Mouse (Mus musculus) MEL (cell line): ENCODE measurements around the gene Igf1r. TPM values are rescaled to one million over a fixed set of nuclear protein-coding genes. Genes with fewer than 3 reads are reported as not detected.

Experiments
- DNase-seq: peaks from one replicate; pipeline ENCODE4 v3.0.0; 2011; ENCODE audit warnings: low read depth, low spot score
- H3K27ac ChIP-seq: 2 replicates; pipeline ENCODE4 v1.5.1; 2012; ENCODE audit warnings: low read depth, mild to moderate bottlenecking, control low read depth, low read length, moderate library complexity; ENCODE audit not compliant: control insufficient read depth
- H3K27me3 ChIP-seq, 2 experiments: fragments of 150-350 bp in 1 of 2; sonication (generic) in 1 of 2; 2 replicates each; pipeline ENCODE4 v1.6.1; 2012; ENCODE audit warnings: low read length in 2 of 2, mild to moderate bottlenecking in 2 of 2, improper control_type of control experiment in 1 of 2, moderate library complexity in 1 of 2; ENCODE audit not compliant: insufficient read depth in 2 of 2, control insufficient read depth in 1 of 2
- H3K36me3 ChIP-seq, 2 experiments: 2 replicates each; pipeline ENCODE4 v1.6.1; 2012 to 2014; ENCODE audit warnings: low read length in 2 of 2, improper control_type of control experiment in 1 of 2, inconsistent platforms in 1 of 2, mild to moderate bottlenecking in 1 of 2; ENCODE audit not compliant: insufficient read depth in 2 of 2, control insufficient read depth in 1 of 2
- H3K4me1 ChIP-seq, 2 experiments: fragments of 150-350 bp in 1 of 2; sonication (generic) in 1 of 2; 2 replicates each; pipeline ENCODE4 v1.6.1; 2012; ENCODE audit warnings: low read length in 2 of 2, improper control_type of control experiment in 1 of 2, mild to moderate bottlenecking in 1 of 2; ENCODE audit not compliant: insufficient read depth in 2 of 2, control insufficient read depth in 1 of 2
- H3K4me3 ChIP-seq, 2 experiments: fragments of 150-350 bp in 1 of 2; sonication (generic) in 1 of 2; 2 replicates each; pipeline ENCODE4 v1.5.1; 2012; ENCODE audit warnings: low read depth in 2 of 2, low read length in 2 of 2, mild to moderate bottlenecking in 2 of 2, moderate library complexity in 2 of 2, control low read depth in 1 of 2, improper control_type of control experiment in 1 of 2; ENCODE audit not compliant: control insufficient read depth in 1 of 2, insufficient read depth in 1 of 2
- H3K79me2 ChIP-seq: 2 replicates; pipeline ENCODE4 v1.6.1; 2012; ENCODE audit warnings: mild to moderate bottlenecking, low read length, moderate library complexity; ENCODE audit not compliant: control insufficient read depth, poor library complexity, insufficient read depth
- H3K9ac ChIP-seq: 2 replicates; pipeline ENCODE4 v1.6.1; 2012; ENCODE audit warnings: low read depth, mild to moderate bottlenecking, control low read depth, low read length, moderate library complexity; ENCODE audit not compliant: control insufficient read depth, poor library complexity, severe bottlenecking
- H3K9me3 ChIP-seq: fragments of 150-350 bp; sonication (generic); replicated peaks from 2 replicates; pipeline ENCODE4 v1.6.1; 2012; ENCODE audit warnings: mild to moderate bottlenecking, low read length, improper control_type of control experiment, moderate library complexity; ENCODE audit not compliant: insufficient read depth
- CHD2 ChIP-seq: IDR thresholded peaks from 2 replicates; pipeline ENCODE4 v1.6.1; 2011; ENCODE audit warnings: low read length, improper control_type of control experiment
- ETS1 ChIP-seq: IDR thresholded peaks from 2 replicates; pipeline ENCODE4 v1.6.1; 2012; ENCODE audit warnings: low read depth, mild to moderate bottlenecking, inconsistent platforms, low read length, improper control_type of control experiment, moderate library complexity
- GATA1 ChIP-seq: IDR thresholded peaks from 2 replicates; pipeline ENCODE4 v1.6.1; 2011; ENCODE audit warnings: low read depth, low read length, improper control_type of control experiment
- MAFK ChIP-seq: IDR thresholded peaks from 2 replicates; pipeline ENCODE4 v1.6.1; 2011; ENCODE audit warnings: low read depth, mild to moderate bottlenecking, low read length, improper control_type of control experiment, borderline replicate concordance
- MAZ ChIP-seq: IDR thresholded peaks from 2 replicates; pipeline ENCODE4 v1.6.1; 2012; ENCODE audit warnings: low read depth, mild to moderate bottlenecking, inconsistent platforms, low read length, improper control_type of control experiment
- MYB ChIP-seq: IDR thresholded peaks from 2 replicates; pipeline ENCODE4 v1.6.1; 2011; ENCODE audit warnings: mild to moderate bottlenecking, low read depth, low read length, improper control_type of control experiment
- RAD21 ChIP-seq: IDR thresholded peaks from 2 replicates; pipeline ENCODE4 v1.6.1; 2011; ENCODE audit warnings: mild to moderate bottlenecking, low read depth, low read length, improper control_type of control experiment
- USF2 ChIP-seq, 2 experiments: IDR thresholded peaks; 2 replicates each; pipeline ENCODE4 v1.6.1; 2011 to 2012; ENCODE audit warnings: improper control_type of control experiment in 2 of 2, low read length in 2 of 2, borderline replicate concordance in 1 of 2, inconsistent platforms in 1 of 2, low read depth in 1 of 2, mild to moderate bottlenecking in 1 of 2; ENCODE audit not compliant: insufficient read depth in 1 of 2
- ZKSCAN1 ChIP-seq: IDR thresholded peaks from 2 replicates; pipeline ENCODE4 v1.6.1; 2012; ENCODE audit warnings: low read depth, mild to moderate bottlenecking, inconsistent platforms, low read length, improper control_type of control experiment, moderate library complexity
- ZMIZ1 ChIP-seq: IDR thresholded peaks from 2 replicates; pipeline ENCODE4 v1.6.1; 2012; ENCODE audit warnings: low read depth, mild to moderate bottlenecking, inconsistent platforms, low read length, improper control_type of control experiment, moderate library complexity
- polyA plus RNA-seq, 2 experiments: library from polyadenylated mRNA; stranded (reverse) in 1 of 2; unstranded in 1 of 2; fragments of >175 nt in 1 of 2; fragments of >200 nt in 1 of 2; gene quantifications; 2 replicates each; pipeline versions ENCODE4 v1.2.1 to v1.2.4; 2012; ENCODE audit warnings: low replicate concordance in 2 of 2, low read depth in 1 of 2; ENCODE audit not compliant: insufficient read length in 2 of 2, insufficient read depth in 1 of 2, missing spikeins in 1 of 2
- total RNA-seq: library from RNA; depleted of rRNA; stranded (reverse); fragments of 300-350 nt; gene quantifications from 2 replicates; pipeline ENCODE4 v1.2.3, GENCODE M21; 2012

The Igf1r gene
- total and polyA plus RNA-seq, 3 experiments: 11.8 to 11.9 TPM; not detected in 1

DNA sequence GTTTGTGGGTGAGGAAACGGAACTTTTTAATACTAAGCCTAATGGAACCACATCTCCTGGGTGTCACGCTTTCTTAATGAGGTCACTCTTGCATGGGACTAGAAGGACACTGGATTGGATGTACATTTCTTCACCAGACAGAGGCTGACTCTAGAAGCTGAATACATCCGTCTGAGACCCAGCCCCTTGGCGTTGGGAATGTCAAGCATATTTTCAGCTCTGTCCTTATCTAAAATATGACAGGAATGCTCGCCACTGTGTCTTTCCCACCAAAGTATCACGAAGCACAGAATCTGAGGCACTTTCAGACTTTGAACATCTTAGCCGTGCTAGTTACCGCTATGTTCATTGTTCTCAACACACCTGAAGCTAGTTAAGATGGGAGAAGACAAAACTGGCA, 35.7 kb upstream of the Igf1r start:
- Histone ChIP-seq H3K27me3 (peaks cover 0 to 2% of the 10 kb centered on the region in 2 experiments; a peak in 3 of 4 replicates), H3K9me3 (no peaks in the 10 kb centered on the region)
- TF ChIP-seq MAFK: no peak
- no peak for TF ChIP-seq ETS1
- TF ChIP-seq, all 39 proteins: peak for 0
- Histone ChIP-seq H3K36me3 (no peaks in the 10 kb centered on the region), H3K4me3 (no peak overlapping the region), H3K9ac (no peak overlapping the region), H3K79me2 (no peaks in the 10 kb centered on the region), H3K4me1 (no peaks in the 10 kb centered on the region), H3K27ac (no peak overlapping the region)
- DNase-seq: no peak

DNA sequence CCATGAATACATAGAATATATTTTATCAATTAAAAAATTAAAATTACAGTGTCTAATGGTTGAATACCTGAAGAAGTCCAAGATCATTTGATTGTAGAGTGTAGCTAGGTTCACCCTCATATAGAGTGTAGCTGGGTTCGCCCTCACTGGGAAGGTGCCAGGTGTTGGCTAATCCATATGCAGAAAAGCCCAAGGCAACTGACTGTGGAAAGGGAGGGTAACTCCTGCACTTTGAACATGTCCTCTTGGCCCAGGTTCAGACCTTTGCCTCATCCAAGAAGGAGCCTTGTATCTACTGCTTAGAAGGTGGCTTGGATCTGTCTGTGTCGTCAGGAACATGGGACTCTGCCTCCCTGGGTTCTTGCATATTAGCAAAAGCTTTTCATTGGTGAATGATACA, 34.9 kb upstream of the Igf1r start:
- H3K9me3 ChIP-seq: no peaks in the 10 kb centered on the region

DNA sequence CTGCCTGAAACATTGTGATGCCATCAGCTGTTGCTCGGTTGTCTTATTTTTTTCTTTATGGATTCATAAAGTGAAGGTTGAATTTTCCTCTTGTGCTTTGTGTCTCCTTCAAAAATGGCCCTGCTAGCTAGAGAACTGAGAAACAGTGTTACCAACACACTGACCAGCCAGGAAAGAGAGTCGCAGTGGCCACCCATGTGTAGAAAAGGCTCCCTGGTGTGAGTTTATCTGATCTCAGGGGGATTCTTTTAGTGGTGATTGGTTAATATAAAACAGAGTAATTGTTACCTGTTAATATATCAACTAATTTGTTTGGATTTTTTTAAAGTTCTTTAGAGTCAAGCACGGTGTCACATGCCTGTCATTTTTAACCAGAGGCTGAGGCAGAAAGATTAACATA, 33.2 kb upstream of the Igf1r start:
- no peaks in the 10 kb centered on the region for H3K4me1 ChIP-seq
- no peaks in the 10 kb centered on the region for H3K27me3 ChIP-seq
- DNase-seq: no peak
- H3K27ac ChIP-seq: no peak overlapping the region
- no peak overlapping the region for H3K9ac ChIP-seq
- no peaks in the 10 kb centered on the region for H3K79me2 ChIP-seq
- no peak for TF ChIP-seq MYB
- no peak for TF ChIP-seq CHD2
- TF ChIP-seq RAD21: no peak
- TF ChIP-seq MAFK: no peak
- no peak for TF ChIP-seq USF2 (IDR thresholded peaks at IDR 0.05; ENCODE audit: borderline replicate concordance in 1 of 2, insufficient read depth in 1 of 2, low read depth in 1 of 2, low read length in 2 of 2)
- TF ChIP-seq ZKSCAN1: no peak
- no peak for TF ChIP-seq ZMIZ1
- TF ChIP-seq, all 39 proteins: peak for 0
- H3K4me3 ChIP-seq: no peak overlapping the region
- no peaks in the 10 kb centered on the region for H3K9me3 ChIP-seq
- H3K36me3 ChIP-seq: no peaks in the 10 kb centered on the region

More for the DNA sequence above, 34.9 kb upstream of the Igf1r start:
- no peak for DNase-seq
- H3K27ac ChIP-seq: no peak overlapping the region
- H3K4me3 ChIP-seq: no peak overlapping the region
- no peaks in the 10 kb centered on the region for H3K79me2 ChIP-seq
- no peaks in the 10 kb centered on the region for H3K36me3 ChIP-seq
- no peaks in the 10 kb centered on the region for H3K4me1 ChIP-seq
- H3K9ac ChIP-seq: no peak overlapping the region
- no peak for TF ChIP-seq GATA1
- TF ChIP-seq MAZ: no peak
- TF ChIP-seq ETS1: no peak
- H3K27me3 ChIP-seq: no peaks in the 10 kb centered on the region; a peak in 2 of 4 replicates
